Mouse (Mus musculus): ENCODE data around the gene Abcb1b.
"Not testable (repeated sequence)": the region's sequence is repeated elsewhere in the genome, so short reads cannot be mapped to it uniquely, and the experiment has no call there.

DNA sequence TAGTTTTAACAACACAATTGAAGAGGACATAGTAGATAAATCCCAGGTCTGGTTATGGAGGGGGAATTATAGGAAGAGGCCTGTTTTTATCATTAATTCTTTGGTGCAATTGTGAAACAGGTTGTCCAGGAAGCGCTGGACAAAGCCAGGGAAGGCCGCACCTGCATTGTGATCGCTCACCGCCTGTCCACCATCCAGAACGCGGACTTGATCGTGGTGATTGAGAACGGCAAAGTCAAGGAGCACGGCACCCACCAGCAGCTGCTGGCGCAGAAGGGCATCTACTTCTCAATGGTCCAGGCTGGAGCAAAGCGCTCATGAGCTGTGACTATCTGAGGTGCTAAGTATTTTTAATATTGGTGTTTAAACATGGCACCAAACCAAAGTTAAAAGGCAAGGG, 67.7 kb downstream of the Abcb1b start:
- TF ChIP-seq POLR2A, CTCF (IDR thresholded peaks at IDR 0.05; ENCODE audit: extremely low read depth, insufficient read depth, low read length): not testable (repeated sequence)
